Mouse (Mus musculus): ENCODE data around the gene Myof.

Gene Myof

DNA sequence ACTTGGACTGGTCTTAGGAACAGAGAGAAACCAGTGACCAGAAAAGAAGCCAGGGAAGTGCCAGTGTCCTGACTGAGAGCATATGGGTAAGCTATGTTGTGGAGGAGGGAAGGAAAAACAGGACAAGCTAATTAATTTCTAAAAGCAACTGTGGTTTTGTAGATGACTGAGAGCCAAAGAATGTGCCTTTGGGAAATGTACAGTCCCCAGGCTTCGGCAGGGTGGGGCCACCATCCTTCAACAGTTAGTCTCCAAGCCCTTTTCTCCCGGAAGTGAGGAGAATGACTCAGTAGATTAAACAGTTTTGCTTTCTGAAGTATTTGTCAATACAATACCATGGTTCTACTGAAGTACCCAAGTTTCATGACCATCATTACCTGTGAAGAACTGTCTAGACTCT lies 5.1 kb downstream of the Myof start:
- DNase-seq, result no peak

DNA sequence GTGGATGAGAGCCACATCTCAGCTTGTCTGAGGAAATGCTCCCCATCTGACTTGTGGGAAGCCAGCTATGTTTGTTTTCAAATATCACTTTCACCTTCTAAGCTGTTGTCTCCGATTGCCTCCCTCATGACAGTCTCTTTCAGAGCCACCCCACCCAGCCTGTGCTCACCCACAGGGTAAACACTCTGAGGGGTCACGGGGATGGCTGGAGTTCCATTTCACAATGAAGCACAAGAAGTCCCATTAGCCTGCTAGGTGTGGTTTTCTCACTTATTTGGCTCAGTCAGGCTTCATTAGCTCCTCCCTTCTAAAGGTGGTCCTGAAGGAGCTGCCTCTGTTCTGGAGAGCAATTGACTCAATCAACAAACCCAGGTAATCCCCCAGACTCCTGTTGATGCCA lies 7.6 kb downstream of the Myof start:
- DNase-seq, result no peak

DNA sequence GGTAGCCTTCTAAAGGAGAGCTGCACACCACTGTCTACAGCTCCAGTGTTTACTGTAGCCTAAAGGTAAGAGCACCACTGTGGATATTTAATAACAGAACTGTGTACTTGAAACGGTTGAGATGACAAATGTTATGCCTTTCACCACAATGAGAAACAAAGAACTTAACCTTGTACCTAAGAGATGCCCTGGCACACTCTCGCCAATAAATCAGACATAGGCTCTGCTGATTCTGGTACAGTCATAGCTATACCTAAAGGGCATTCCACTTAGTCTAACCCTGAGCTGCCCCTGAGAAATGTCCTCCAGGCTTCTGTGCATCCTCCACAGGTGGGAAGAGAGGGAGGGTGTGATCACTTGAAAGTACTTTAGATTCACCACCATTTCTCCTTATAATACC lies 8.7 kb downstream of the Myof start:
- DNase-seq, result no peak

DNA sequence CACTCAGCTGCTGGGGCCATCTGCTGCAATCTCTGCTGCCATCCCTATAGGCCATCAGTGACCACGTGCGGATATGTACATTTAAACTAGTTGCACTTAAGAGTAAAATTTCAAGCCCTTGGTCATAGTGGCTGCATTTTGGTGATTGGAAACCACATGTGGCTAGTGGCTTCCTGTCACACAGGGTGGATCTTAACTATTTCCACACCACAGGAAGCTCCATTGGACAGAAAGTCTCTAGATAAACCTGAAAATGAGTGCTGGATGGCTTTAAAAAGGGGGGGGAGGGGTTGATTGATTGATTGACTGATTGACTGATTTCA lies 9.7 kb downstream of the Myof start:
- DNase-seq, result no peak

DNA sequence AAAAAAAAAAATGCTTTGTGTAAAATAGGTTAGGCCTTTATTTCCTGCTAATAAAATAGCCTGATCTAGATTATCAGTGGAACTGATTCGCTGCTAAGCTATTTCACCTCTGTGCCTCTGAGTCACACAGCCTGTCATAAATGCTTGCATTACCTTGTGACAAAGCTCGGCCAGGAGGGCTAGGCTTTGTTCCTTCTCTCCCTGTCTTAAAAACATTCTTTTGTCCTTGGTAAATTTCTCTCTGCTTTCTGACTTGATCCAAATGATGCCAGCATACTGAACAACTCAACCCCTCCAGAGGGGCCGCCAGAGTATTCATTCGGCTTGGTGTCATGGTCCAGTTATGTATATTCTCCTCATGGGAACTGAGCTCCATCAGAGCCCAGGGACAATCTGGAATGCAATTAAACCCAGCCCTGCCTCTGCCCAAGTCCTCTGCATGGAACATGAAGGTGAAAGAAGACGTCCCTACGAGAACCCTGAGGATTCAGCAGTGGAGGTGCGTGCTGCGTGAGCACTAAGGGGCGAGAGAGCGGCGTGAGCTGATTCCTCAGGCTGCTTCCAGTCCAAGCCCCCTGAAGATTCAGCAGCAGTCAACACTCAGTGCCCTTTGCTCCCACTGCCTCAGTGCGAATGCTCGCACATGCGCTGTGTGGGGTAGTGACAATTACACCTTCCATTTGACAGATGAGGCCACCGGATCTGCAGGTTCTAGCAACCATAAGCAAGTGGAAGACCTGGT lies 10.2 kb downstream of the Myof start:
- DNase-seq, result no peak

DNA sequence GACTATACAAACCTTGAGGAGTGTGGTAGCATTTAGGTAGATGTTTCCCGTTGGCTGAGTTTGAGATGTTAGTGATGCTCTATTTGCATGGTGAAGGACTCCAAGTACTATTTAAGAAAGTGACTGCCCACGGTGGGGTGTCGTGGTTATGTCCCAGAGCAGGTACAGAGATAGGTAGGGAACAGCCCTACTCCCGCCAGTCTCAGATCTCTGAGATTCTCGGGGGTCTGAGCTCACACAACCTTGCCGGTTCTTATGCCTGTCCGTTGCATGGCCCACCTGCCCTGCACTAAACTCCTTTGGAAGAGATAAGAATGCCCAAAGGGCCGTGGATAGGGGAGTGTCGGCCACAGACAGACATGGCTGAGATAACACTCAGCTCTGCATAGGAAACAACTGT lies 12.2 kb downstream of the Myof start:
- DNase-seq, result no peak

DNA sequence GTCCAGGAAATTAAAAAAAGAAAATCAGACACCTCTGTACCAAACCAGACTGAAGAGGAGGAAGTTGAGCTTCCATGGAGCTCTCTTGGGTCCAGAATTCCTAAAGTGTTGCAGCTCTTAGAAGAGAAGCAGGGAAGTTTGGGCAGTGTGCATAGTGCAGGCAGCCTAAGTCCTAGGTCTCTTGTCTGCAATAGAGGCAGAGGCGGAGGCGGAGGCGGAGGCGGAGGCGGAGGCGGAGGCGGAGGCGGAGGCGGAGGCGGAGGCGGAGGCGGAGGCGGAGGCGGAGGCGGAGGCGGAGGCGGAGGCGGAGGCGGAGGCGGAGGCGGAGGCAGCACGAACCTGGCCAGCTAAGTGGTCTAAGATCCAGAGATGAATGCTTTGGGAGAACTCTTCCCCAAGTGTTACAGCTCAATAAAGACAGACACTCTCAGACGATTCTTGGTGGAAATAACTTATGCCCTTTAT lies 12.7 kb downstream of the Myof start:
- DNase-seq, result peak; percentile 49 to 51

DNA sequence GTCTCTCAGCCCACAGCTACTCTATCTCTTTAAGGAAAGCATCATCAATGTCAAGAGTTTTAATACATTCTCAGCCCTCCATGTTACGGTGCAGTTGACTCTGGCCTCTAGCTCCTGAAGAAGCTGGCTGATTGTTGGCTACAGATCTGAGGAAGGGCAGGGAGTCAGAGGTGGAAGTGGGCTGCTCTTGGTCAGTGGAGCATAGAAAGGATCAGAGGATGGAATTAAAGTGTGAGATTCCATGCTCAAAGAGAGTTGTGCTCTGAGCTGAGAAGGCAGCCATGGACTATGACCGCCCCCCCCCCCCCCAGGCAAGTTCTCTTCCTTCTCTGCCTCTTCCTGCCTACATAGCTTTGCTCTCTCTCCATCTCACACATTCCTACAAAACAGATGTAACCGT lies 13.5 kb downstream of the Myof start:
- DNase-seq, result no peak

DNA sequence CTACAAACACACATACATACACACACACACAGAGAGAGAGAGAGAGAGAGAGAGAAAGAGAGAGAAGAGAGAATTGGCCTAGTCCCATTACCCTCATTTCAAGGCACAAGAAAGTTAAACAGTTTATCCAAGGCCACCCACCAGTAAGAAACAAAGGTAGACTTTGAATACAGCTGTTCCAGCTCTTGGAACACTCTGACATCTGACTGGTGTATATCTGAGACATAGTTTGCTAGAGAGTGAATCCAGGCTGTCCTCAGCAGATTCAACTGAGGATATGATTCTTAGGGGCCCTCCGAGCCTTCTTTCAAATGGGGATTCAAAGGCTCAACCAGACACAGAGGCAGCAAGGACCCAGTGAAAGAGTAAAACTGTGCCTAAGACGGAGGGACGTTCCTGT lies 14.1 kb downstream of the Myof start:
- DNase-seq, result no peak

DNA sequence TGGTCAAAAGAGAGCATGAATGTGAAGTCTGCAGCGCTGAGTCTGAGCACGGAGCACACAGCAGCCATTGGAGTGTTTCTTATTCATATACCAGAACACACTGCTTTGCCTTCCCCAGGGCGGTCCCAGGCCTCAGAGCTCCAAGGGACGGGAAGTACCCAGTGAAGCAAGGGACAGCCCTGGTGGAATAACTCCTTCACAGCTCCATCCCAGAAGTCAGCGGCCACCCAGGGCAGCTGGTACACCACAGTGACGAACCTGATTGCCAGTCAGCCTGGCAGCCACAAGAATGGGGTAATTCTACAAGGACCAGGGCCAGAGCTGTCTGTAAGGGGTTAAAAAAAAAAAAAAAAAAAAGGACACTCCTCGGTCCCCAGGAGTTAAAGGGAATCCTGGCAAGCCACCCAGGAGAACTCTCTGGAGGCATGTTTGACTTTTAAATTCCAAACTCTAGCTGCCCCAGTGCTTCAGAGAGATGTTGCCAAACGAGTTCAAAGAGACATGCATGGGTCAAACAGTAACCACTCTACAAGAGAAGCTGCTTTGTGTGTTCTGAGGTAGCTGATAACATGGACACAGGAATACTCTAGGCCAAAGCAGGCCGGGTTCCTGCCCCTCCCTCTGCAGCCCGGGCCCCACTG lies 15.4 kb downstream of the Myof start:
- DNase-seq, result no peak

DNA sequence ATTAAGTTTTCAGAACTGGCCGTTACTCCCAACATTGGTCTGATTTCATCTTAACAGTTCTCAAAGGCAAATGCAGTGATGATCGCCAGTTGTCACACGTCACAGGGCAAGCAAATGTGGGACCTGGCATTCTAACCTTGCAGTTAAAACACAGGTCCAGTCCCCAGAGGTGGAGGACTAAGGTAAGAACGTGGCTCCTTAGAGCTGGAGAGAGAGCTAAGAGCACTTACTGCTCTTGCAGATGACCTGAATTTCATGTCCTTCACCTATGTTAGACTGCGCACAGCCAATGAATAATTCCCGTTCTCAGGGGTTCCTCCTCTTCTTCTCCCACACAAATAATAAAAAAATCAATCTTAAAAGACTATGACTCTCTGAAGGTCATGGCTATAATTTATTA lies 16.0 kb downstream of the Myof start:
- no peak for DNase-seq

DNA sequence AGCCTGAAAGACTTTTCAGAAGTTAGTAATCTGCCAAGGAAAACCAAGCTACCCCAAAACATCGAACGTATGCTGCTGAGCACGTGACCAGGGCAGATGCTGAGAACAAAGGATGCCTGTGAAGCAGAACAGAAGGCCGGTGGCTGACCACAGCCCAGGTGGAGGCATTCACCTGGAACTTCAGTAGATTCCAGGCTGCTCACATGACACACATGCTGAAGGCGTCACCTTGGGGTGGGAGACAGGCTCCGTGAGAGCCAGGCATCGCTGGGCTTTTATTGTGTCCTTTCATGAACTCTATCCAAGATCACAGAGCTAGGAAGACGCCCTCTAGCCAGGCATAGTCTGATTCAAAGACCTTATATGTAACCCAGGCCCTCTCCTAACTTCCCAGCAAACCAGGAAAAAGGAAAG lies 17.2 kb downstream of the Myof start:
- peak; percentile 52 to 65 for DNase-seq

DNA sequence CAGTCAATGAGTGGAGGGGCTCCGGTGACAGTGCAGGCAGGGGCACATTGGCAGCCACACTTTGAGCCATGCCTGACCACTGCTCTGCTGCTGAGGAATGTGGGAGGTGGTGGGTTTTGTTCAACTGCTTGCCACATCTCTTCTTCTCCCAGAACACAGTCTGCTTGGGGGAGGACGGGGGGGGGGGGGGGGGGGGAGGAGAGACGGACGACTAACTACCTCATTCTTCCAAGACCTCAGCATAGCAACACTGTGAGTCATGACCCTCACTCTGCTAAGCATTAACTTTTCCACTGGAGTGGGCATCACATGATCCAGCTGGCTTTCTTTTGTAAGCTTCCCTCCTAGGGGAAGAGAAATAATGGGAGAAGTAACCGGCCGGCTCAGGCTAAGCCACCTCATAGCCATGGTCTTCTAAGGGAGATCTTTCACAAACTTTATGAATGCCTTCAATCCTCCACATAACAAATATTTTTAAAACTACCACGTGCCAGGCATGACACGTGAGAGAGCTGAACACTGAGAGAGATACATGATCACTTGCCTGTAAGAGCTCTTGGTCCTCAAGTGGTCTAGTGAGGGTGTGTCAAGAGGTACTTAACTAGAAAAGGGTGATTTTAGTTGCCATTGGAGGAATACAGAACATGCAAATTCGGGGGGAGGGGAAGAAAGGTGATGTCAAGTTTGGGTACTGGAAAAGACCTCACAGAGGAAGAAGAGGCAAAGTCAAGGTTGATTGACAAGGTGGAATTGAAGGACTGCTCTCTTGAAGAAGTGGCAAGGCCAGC lies 17.9 kb downstream of the Myof start:
- no peak for DNase-seq

DNA sequence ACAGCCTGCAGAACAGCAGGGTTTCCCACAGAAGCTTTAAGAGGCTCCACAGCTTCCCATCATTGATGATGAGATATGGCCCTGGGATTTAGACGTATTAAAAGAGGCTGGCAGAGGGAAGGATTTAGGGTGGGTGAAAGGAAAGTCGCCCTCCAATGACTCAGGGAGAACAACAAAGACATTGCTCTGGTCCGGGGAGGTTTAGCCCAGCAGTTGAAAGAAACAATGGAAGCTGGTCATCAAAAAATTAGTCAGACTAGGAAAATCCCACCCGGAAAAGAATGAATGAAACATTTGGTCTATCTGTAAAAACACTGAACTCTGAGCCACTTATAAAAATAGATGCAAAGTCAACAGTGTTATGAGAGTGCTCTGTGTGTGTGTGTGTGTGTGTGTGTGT lies 19.8 kb downstream of the Myof start:
- no peak for DNase-seq

DNA sequence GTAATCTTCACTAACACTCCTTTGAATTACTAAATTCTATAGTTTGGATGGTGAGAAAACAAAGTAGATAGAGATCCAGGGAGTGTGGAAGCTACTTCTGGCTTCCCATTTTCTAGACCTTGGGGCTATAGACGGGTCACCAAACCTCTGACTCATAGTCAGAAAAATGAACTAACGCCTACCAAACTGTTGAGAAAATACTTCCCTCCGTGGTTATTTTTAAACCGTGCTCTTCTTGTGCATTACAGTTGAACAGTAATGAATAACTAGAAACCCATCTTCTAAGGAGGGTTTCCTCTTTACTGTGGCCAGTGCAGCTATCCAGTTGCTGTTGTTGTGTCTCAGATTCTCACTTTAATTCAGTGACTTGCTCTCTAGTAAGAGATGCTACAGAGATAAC lies 20.7 kb downstream of the Myof start:
- no peak for DNase-seq

DNA sequence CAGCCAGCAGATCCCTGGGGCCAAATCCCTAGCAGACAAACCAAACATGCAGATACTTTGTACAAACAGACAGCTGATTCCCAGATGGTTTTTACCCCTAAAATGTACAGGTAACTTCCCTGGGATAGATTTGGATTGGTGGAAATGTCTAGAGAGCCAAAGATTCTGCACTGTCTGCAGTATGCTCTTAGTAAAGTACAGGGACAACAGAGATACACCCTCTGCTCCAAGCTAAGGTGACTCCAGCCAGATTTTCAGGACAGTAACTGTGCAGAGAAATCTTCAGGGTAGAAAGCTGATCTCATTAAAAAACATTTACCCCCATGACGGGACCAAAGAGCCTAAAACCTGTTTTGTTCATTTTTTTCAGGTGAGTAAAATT lies 27.5 kb downstream of the Myof start:
- DNase-seq, result no peak

DNA sequence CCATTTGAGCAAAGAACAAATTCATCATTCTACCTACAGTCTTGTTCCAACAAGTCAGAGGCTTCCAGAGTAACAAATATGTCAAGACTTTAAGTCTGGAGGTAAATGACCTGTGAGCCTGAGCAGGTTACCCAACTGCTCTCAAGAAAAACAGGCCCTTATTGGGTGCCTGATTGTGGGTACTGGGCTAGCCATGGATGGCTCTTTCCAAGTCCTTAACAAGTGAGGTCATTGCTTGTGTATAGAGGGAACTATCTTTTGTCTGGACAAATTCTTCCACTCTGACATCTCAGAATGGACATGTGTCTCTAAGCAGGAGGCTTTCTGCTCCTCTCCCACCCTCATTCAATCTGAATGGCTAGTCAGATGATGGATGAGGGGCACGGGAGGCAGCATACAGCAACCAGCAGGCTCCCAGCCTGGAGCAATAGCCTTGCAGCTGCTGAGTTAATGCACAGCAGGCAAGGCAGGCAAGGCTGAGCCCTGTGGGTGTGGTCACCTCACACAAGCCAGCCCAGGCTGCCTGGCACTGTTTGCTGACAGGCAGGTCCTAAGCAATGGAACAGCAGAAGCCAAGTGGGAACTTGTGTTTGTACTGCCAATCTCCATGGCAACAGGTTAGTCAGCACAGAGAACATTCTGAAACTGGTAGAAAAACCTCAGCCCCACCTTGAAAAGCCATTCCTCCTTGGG lies 28.1 kb downstream of the Myof start:
- no peak for DNase-seq

DNA sequence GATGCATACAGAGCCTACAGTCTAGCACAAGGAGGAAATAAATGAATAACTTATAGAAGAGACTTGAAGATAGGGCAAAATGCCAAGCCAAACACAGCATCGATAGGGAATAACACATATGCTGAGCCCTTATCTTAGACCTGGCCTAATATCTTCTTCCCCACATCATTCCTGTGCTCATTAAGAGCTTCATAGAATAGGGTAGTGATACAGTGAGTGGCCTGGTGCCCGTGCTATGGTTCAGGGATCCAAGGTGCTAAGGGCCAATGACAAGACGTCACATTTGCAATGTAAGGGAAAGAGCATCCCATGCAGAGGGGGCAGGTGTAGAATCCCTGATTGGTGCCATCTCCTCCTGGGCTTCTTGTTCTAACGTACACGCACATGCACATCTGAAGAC lies 28.9 kb downstream of the Myof start:
- no peak for DNase-seq

DNA sequence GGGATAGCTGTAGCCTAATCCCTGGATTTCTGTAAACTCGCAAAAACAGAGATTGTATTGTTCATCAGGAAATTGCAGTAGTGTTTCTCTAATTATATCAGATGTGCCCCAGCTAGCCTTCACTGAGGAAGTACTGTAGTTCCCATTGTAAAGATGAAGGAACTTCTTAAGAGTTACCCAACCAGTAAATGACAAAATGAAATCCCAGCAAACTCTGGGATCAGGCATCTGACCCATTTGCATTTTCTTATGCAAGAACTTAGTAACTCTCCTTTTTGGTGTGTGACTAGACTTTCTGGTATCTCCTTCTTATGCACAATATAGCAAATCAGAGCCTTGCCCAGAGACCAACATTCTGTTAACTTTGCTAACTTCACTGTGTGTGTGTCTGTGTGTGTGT lies 32.0 kb downstream of the Myof start:
- DNase-seq, result no peak

DNA sequence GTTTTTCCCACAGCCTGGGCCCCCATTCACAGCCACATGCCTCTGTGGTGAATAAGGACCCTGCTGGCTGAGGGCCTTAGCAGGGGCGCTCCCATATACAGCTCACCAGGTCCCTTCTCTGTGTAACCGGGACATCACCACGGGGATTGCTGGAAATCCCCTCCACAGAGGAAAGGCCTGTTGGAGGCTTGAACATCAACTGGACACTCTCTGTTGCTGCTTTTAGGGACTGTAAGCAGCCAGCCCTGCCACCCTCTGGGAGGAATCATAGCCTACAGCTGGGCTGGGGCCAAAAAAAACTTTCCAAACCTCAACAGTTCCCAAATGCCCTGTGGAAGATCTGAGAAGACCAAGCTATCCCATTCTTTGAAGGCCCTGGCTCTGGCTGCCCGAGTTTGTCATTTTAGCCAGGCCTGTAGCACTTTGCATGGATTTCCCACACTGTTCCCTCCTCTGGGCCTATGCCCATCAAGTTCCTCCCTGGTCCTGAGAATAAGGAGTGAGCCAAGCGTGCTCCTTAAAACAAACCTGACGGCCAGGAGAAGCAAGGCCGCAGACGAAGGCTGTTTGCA lies 38.5 kb downstream of the Myof start:
- DNase-seq, result no peak

DNA sequence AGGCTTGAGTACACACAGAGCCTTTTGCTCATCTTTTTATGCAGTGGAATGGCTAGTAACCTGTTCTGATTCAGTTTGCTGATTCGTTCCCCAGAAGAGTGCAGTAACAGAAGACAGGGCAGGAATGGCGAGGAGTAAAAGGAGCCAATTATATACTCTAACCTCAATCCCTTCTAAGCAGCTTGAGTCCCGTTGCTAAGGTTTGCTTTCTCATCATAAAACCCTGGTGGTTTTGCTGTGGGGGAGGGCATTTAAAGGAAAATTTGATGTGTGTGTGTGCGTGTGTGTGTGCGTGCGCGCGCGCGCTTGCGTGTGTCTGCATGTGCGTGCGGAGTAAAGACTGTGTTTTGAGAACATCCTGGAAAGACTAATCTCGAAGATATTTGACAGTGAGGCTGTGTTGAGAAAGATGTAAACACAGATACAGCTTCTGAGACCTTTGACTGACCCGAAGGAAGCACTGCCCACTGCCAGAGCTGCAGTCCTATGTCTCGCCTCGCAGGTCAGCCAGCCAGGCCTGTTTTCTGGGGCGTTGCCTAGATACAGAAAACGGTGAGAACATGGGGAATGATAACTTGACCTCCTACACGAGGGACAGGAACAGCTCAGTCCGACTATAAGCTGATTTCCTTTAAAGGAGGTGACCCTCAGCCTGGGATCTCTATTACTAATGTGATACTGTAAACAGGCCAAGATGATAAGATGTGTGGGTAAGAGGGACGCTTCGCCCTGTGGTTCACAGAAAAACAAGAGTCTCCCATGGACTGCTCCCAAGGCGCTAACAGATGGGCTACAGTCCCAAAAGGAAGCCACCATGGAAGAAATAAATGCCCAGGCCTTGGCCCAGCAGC lies 39.5 kb downstream of the Myof start:
- DNase-seq, result no peak

DNA sequence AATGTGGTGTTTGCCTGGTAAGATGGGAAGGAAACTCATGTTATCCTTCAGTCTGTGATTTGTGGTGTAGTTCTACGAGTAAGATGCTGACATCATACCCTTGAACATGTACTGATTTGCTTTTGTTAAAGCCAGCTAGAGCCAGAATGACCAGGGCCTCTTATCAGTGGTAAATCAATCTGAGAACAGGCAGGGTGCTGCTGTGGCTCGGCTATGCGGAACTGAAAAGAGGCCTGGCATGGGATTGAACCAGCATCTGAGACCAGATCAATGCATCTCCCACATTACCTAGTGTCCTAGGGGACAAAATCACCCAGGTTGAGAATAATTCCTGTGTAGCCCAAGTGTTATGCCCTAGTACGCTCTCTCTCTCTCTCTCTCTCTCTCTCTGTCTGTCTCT lies 40.6 kb downstream of the Myof start:
- DNase-seq, result no peak

Data from spleen, adult 18-20 months (tissue).